Mouse (Mus musculus) neural tube, embryonic 15.5 days (tissue): ENCODE measurements around the gene Sfrp4. TPM values are rescaled to one million over a fixed set of nuclear protein-coding genes. Genes with fewer than 3 reads are reported as not detected.

Source experiments
- ATAC-seq: fragments of 200-750 bp; cut with Nextera tagmentation; 2 replicates; pipeline ENCODE4 v1.8.0; 2017; ENCODE audit warnings: mild to moderate bottlenecking, moderate TSS enrichment, moderate library complexity; ENCODE audit not compliant: low FRiP score
- H3K27ac ChIP-seq: fragments of 300-500 bp; sonication (generic); replicated peaks from 2 replicates; pipeline ENCODE4 v1.5.1; 2015; ENCODE audit warnings: mild to moderate bottlenecking, inconsistent platforms
- H3K27me3 ChIP-seq: fragments of 300-500 bp; sonication (generic); replicated peaks from 2 replicates; pipeline ENCODE4 v1.6.1; 2015; ENCODE audit warnings: inconsistent platforms
- H3K36me3 ChIP-seq: fragments of 300-500 bp; sonication (generic); 2 replicates; pipeline ENCODE4 v1.6.1; 2015; ENCODE audit warnings: inconsistent platforms
- H3K4me1 ChIP-seq: fragments of 300-500 bp; sonication (generic); 2 replicates; pipeline ENCODE4 v1.6.1; 2015; ENCODE audit warnings: inconsistent platforms
- H3K4me2 ChIP-seq: fragments of 300-500 bp; sonication (generic); 2 replicates; pipeline ENCODE4 v1.6.1; 2015; ENCODE audit warnings: inconsistent platforms, mild to moderate bottlenecking, moderate library complexity
- H3K4me3 ChIP-seq: fragments of 300-500 bp; sonication (generic); replicated peaks from 2 replicates; pipeline ENCODE4 v1.5.1; 2015; ENCODE audit warnings: mild to moderate bottlenecking, inconsistent platforms
- H3K9ac ChIP-seq: fragments of 300-500 bp; sonication (generic); replicated peaks from 2 replicates; pipeline ENCODE4 v1.6.1; 2015; ENCODE audit warnings: mild to moderate bottlenecking, inconsistent platforms
- H3K9me3 ChIP-seq: fragments of 300-500 bp; sonication (generic); replicated peaks from 2 replicates; pipeline ENCODE4 v1.6.1; 2016; ENCODE audit warnings: inconsistent platforms
- WGBS: fragments of 180-500 bp; shearing (Covaris S2); methylation state at CpG from one replicate; pipeline ENCODE4 v1.1.7; 2015; ENCODE audit warnings: mixed read lengths; 5-methylcytosine and 5-hydroxymethylcytosine counted together
- polyA plus RNA-seq: library from polyadenylated mRNA; unstranded; fragments of >200 nt; fragmentation: Nextera tagmentation; extraction: Ambion mirVana; gene quantifications from 2 replicates; pipeline ENCODE4 v1.2.1, GENCODE M21; 2015

Gene Sfrp4
- polyA plus RNA-seq, 1 experiment from 2014 or later: 4.0 TPM

GRCm38 (mm10) chr13:19640203-19640851 is 17.4 kb downstream of the Sfrp4 start:
- H3K27me3 ChIP-seq: no peaks in the 10 kb centered on the region
- H3K9me3 ChIP-seq: no peaks in the 10 kb centered on the region
- no peaks in the 10 kb centered on the region for H3K4me1 ChIP-seq
- H3K36me3 ChIP-seq: no peaks in the 10 kb centered on the region
- no peak overlapping the region for H3K27ac ChIP-seq
- no peak for ATAC-seq
- no peak overlapping the region for H3K9ac ChIP-seq
- H3K4me3 ChIP-seq: no peak overlapping the region
- no peak overlapping the region for H3K4me2 ChIP-seq
- 85% methylated on average over 2 of the region's 2 CpGs for WGBS

DNA sequence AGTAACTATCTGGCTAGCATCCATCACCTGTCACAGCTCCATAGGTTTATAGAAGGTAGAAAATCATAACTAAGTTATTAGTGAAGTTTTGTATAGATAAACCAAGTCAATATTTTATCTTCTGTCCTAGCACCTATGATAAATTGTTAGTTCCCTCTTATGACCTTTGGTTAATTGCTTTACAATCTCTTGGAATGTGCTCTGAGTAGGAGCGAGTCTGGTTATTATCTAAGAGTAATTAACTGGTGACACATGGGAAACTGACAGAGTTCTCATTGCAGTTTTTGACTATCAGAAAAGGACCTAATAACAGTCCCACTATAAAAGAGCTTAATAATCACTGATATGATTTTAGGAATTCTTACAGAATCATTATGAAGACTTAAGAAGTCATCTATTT is 20.6 kb downstream of the Sfrp4 start:
- Histone ChIP-seq H3K36me3 (no peaks in the 10 kb centered on the region), H3K9ac (no peak overlapping the region), H3K27me3 (no peaks in the 10 kb centered on the region), H3K9me3 (no peaks in the 10 kb centered on the region), H3K4me1 (no peaks in the 10 kb centered on the region), H3K4me2 (no peak overlapping the region), H3K27ac (no peak overlapping the region), H3K4me3 (no peak overlapping the region)
- no peak for ATAC-seq
- WGBS: 47% methylated on average over 1 of the region's 1 CpGs

- no peak overlapping the region for H3K27ac ChIP-seq
- no peaks in the 10 kb centered on the region for H3K9me3 ChIP-seq
- H3K4me3 ChIP-seq: no peak overlapping the region
- no peaks in the 10 kb centered on the region for H3K36me3 ChIP-seq
- 85% methylated on average over 2 of the region's 2 CpGs for WGBS
- no peaks in the 10 kb centered on the region for H3K27me3 ChIP-seq
- no peaks in the 10 kb centered on the region for H3K4me1 ChIP-seq
- no peak for ATAC-seq
- H3K9ac ChIP-seq: no peak overlapping the region
- H3K4me2 ChIP-seq: no peak overlapping the region
Observed at GRCm38 (mm10) chr13:19644225-19644624, 21.3 kb downstream of the Sfrp4 start.

DNA sequence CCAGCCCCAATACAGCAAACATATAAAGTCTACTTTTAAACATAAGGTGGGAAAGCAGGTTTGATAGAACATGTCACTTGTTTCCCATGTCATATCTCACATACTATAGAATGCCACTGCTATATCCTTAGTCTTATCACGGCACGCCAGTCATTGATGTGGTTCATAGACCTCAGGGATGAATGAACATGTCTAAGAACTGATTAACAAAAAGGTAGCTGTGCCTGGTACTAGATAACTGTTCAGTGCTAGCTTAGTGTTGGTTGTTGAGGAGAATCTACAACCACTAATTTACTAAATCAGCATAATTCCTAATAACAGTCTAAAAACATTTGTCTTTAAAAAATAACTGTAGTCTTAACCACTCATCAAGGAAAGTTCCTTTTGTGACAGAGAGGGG is 26.9 kb downstream of the Sfrp4 start:
- no peak overlapping the region for H3K4me2 ChIP-seq
- no peaks in the 10 kb centered on the region for H3K36me3 ChIP-seq
- no peaks in the 10 kb centered on the region for H3K4me1 ChIP-seq
- H3K9me3 ChIP-seq: no peaks in the 10 kb centered on the region
- WGBS: 96% methylated on average over 2 of the region's 2 CpGs
- no peak overlapping the region for H3K9ac ChIP-seq
- no peaks in the 10 kb centered on the region for H3K27me3 ChIP-seq
- H3K27ac ChIP-seq: no peak overlapping the region
- ATAC-seq: no peak
- H3K4me3 ChIP-seq: no peak overlapping the region

DNA sequence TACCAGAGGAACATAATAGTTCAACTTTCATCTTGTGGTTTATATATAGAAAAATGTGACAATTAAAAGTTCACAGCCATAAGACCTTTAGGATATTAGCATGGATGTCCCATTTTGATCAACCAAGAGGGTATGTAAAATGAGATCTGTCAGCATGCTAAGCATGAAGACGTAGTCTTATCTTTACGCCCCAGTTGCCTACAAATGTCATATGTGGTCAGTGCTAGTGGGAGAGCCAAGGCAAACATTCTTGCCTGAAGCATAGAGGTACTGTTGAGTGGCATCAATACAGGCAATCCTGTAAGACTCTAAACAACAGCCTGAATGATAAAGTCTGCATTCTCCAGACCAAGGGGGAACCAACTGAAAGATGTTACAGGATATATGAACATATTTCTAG is 29.5 kb downstream of the Sfrp4 start:
- no peaks in the 10 kb centered on the region for H3K27me3 ChIP-seq
- no peaks in the 10 kb centered on the region for H3K4me1 ChIP-seq
- H3K4me3 ChIP-seq: no peak overlapping the region
- ATAC-seq: no peak
- H3K36me3 ChIP-seq: no peaks in the 10 kb centered on the region
- 95% methylated on average over 2 of the region's 2 CpGs for WGBS
- no peak overlapping the region for H3K9ac ChIP-seq
- H3K9me3 ChIP-seq: no peaks in the 10 kb centered on the region
- no peak overlapping the region for H3K27ac ChIP-seq
- H3K4me2 ChIP-seq: no peak overlapping the region

GRCm38 (mm10) chr13:19668355-19669140 is 45.6 kb downstream of the Sfrp4 start:
- Histone ChIP-seq H3K27ac (no peak overlapping the region), H3K4me1 (no peaks in the 10 kb centered on the region), H3K27me3 (no peaks in the 10 kb centered on the region), H3K9ac (no peak overlapping the region), H3K9me3 (no peaks in the 10 kb centered on the region), H3K4me3 (no peak overlapping the region), H3K4me2 (no peak overlapping the region), H3K36me3 (no peaks in the 10 kb centered on the region)
- ATAC-seq: no peak
- 61% methylated on average over 4 of the region's 4 CpGs for WGBS

- Histone ChIP-seq H3K9me3 (no peaks in the 10 kb centered on the region), H3K36me3 (no peaks in the 10 kb centered on the region), H3K4me1 (no peaks in the 10 kb centered on the region), H3K4me3 (no peak overlapping the region), H3K9ac (no peak overlapping the region), H3K27ac (no peak overlapping the region), H3K27me3 (no peaks in the 10 kb centered on the region), H3K4me2 (no peak overlapping the region)
- ATAC-seq: no peak
- 80% methylated on average over 3 of the region's 3 CpGs for WGBS
Observed at GRCm38 (mm10) chr13:19674025-19674424, 51.1 kb downstream of the Sfrp4 start.

GRCm38 (mm10) chr13:19674601-19675000 is 51.7 kb downstream of the Sfrp4 start:
- H3K4me2 ChIP-seq: no peak overlapping the region
- H3K9me3 ChIP-seq: no peaks in the 10 kb centered on the region
- no peak overlapping the region for H3K27ac ChIP-seq
- no peak overlapping the region for H3K4me3 ChIP-seq
- no peak for ATAC-seq
- no peaks in the 10 kb centered on the region for H3K4me1 ChIP-seq
- no peaks in the 10 kb centered on the region for H3K27me3 ChIP-seq
- no peak overlapping the region for H3K9ac ChIP-seq
- H3K36me3 ChIP-seq: no peaks in the 10 kb centered on the region

Other genes starting within 250 kb of the Sfrp4 start
- 200 and 219 TPM in 2 replicates for gene Stard3nl, start 227.3 kb upstream of the Sfrp4 start, polyA plus RNA-seq
- 23.3 and 27.0 TPM in 2 replicates for gene Epdr1, start 3.2 kb upstream of the Sfrp4 start, polyA plus RNA-seq
- gene Nme8, start 74.7 kb downstream of the Sfrp4 start, polyA plus RNA-seq: not detected in 2 replicates
- gene Gpr141, start 201.2 kb downstream of the Sfrp4 start, polyA plus RNA-seq: 0.06 and 0.74 TPM in 2 replicates